Mouse (Mus musculus): ENCODE results near the gene Clk2.

The Clk2 gene

GRCm38 (mm10) chr3:89221167-89221566, 56.6 kb downstream of the Clk2 start:
- no peak for DNase-seq (ENCODE audit: low spot score in 2 of 2)

GRCm38 (mm10) chr3:89224796-89225195, 60.2 kb downstream of the Clk2 start:
- no peak for DNase-seq (ENCODE audit: low spot score in 2 of 2)

- no peak for DNase-seq (ENCODE audit: low spot score in 2 of 2)
Observed at GRCm38 (mm10) chr3:89225321-89225815, 60.8 kb downstream of the Clk2 start.

- DNase-seq (ENCODE audit: low spot score in 2 of 2): no peak
Observed at GRCm38 (mm10) chr3:89225918-89226317, 61.3 kb downstream of the Clk2 start.

- DNase-seq (ENCODE audit: low spot score in 2 of 2): no peak
Observed at GRCm38 (mm10) chr3:89226361-89226760, 61.8 kb downstream of the Clk2 start.
